Mouse (Mus musculus): ENCODE results near the gene Srebf2.
A peak's percentile ranks its signal among the peaks of the same experiment; 100 is the strongest.

Gene Srebf2

DNA sequence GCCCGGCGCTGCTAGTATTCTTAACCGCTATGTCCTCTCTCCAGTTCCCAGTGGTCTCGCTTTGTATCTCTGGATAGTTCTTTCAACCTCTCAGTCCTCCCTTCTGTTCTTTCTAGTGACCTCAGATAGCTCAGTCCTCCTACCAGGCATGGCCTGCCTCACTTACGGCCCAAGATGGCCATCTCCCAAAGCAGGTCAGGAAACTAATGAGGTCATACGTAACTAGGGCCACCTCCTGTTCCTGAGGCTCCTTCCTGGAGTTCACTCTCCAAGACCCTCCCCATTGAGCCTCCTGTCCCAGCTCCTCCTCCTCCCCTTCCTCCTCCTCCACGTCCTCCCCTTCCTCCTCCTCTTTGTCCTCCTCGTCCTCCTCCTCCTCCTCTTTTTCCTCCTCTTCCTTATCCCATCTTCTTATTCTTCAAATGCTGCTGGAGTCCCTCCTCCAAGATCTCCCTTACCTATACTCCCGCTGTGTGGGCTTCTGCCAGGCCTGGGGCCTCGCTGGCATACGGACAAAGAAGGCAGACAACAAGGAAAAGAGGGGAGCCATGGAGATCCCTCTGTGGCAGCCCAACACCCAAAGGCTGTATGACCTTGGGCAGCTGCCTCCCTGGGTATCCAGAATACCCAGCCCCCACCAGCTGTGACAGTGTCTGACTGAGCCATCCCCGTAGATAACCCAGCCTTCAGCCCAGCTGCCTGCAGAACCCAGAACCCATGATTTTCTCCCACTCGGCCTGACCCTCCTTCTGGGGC, 62.5 kb downstream of the Srebf2 start:
- no peak for DNase-seq

DNA sequence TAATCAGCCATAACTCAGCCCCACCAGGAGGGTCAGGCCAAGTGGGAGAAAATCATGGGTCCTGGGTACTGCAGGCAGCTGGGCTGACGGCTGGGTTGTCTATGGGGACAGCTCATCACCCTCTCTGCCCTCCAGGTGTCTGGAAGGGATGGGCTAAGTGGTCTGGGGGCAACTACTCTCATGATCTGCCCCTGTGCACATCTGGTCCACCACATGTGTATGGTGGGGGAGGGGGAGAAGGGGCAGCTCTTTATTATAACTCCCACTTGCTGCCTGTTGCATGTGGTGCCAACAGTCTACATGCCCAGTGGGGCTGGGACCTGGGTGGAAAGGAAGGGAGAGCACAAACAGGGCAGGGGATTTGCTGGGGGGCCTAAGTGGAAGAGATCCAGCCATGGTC, 63.8 kb downstream of the Srebf2 start:
- no peak for DNase-seq

DNA sequence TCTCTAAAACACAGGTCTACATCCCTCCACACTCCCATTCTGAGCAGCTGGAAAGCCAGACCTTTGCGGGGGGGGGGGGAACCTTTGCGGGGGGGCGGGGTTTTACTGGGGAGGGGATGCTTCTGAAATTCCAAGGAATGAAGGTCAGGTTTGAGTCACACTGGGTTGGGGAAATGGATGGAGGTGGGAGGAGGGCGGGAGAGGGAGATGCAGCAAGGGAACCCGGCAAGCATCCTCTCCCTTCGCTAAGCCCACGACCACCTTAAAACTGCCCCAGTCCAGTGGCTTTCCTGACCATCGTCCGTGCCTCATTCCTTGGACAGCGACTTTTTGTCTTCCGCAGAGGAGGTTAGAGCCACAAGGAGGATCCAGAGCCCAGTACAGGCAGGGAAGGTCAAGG, 64.3 kb downstream of the Srebf2 start:
- no peak for DNase-seq

DNA sequence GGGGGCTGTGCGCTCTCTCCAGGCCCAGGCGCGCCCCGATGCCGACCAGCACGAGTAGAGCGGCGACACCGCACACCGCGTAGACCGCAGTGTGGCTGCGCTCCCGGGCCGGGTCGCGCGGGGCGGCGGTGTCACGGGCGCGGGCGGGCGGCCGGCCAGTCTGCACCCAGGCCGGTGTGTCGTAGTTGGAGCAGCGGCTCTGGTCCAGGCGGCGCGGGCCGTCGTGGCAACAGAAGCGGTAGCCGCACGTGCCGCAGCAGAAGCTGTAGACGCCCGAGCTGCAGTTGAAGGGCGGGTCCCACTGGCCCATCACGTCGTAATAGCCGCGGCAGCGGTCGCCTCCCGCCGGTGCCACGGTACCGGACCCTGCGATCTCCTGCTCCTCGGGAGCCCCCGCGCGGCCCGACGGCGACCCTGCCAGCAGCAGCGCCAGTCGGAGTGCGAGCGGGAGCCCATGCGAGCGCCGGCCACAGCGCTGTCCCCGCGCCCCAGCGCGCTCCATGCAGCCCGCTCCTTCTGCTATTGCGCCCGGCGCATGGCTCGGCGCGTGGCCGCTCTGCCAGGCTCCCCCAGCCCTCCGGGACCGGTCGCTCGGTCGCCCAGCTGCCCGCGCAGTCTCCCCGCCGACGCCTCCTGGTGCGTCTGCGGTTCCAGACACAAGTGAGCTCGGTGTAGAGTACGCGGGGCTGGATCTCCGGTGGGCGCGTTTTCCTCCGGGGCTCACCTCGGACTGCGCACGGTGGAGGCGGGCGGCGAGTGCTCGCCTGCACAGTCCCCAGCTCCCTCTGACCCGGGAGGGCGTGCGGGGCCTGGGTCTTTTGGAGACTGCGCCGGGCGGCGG, 65.2 kb downstream of the Srebf2 start:
- peak; percentile 49 to 58 for DNase-seq

DNA sequence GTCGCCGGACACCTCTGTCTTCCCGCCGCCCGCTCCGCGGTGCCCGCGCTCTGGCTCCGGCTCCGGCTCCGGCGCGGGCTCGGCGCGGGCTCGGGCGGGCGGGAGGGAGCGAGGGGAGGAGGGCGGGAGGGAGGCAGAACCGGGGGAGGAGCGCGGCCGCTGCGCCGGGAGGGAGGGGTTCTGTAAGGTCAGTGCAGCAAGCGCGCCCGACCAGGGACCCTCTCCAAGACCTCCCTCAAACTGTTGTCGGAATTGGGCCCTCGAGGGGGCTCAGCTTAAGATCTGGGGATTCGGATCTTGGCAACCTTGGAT, 65.7 kb downstream of the Srebf2 start, which contains the start of gene Shisa8:
Shisa8 (minus strand) TSS at position 64 of the 312 bp plus-strand sequence.
- DNase-seq: no peak

DNA sequence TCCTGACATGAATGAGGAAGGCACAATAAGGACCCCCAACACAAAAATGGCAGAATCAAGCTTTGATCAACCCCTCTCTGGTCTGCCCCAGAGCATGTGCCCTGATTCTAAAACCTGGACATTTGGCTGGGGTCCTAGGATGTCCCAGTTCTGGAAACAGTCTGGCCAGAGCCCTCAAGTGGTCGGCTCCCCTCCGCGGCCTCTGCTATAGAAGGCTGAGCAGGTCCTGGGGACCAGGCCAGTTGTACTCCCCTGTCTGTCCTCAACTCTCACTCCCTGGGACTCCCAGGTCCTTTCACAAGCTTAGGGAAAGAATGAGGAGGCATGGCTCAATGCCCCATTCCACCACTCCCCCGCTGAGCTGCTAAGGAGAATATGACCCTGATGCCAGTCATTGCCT, 66.2 kb downstream of the Srebf2 start:
- no peak for DNase-seq

DNA sequence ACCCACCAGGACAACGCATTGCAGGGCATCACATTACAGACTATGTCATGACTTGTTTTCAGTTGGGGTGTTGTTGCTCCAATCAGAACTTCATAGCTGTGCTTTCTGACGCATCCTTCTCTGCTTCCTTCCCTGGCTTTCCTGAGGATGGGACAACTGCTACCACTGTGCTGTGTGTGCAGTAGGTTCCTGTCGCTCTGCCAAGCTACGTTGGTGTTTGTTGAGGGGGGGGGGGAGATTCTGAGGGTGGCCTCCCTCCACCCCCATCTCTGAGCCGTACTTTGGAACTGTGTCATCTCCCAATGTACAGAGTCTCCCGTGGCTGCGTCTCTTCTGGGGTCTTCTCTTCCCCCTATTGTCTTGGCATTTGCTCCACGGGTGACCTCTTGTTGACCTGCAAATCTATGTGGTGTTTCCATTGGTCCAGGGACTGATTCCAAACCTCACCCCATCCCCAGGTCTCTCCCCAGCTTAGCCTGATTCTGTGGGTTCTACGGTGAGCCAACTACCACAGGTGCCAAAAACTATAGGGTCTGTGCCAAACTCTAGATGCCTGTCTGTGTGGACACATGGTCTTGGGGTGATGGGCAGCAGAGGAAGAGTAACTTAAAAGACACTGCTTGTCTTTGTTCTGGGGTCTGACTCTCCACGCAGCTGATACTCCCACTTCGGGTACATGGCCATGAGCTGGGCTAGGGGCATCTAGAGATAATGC, 68.5 kb downstream of the Srebf2 start:
- no peak for DNase-seq

DNA sequence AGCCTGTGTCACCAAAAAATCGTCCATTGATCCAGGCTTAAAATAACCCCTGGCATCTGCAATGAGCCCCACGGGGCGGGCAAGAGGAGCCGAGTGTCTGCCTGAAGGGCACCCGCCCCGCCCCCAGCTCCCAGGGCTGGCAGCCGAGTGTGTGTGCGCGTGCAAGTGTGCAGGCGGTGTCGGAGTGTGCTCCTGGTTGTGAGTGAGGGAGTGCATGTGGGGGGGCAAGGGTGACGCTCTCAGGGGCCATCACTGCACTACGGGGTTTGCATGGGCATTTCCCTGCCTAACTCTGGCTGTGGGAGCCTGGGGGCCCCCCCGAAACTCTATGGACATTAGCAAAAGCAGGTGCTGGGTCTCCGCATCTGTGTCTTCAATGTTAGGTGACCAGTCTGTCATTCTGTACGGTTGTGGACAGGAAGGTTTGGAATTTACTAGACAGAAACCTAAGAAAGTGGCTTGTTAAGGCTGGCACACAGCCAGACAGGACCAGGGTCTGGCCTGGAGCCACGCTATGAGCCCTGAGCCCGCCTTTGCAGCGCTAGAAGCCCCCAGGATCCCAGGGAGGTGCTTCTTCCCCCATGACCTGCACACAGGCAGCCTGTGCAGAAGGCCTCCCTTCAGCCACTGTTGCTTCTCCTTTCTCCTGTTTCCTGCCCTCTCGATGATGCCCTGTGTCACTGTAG, 69.3 kb downstream of the Srebf2 start:
- no peak for DNase-seq

DNA sequence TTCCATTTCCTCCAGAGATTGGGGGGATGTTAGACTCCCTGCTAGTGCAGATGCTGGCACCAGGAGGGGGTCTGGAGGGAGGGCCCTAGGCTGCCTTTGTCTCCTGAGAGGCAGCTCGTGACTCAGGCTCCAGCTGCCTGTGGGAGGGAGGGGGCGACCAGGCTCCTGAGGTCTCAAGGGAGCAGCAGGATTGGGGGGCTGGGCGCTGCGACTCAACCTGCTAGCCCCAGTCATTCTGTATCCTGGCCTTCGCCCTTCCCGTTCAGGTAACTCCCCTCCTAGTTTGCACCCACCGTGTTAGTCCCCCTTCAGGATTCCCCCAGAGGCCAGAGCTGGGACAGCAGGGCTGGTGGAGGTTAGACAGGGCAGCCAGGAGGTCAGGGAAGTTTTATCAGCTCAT, 70.1 kb downstream of the Srebf2 start:
- DNase-seq: peak; percentile 52 to 54

DNA sequence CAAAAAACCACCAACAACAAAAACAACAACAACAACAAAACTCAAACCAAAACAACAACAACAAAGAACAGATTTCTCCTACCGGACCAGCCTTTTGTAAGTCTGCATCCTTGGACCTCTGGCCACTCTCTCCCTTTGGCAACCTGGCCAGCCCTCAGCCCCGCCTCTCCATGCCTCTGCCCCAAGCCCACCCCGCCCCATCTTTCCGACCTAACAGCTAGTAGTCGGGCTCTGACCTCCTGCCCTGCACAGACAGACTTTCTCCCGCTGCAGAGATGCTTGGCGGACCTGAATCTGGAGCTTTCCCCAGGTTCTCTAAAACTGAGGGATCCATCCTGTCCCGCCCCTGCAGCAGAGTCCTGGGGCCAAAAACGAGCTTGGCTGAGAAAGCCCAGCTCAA, 71.0 kb downstream of the Srebf2 start:
- no peak for DNase-seq

DNA sequence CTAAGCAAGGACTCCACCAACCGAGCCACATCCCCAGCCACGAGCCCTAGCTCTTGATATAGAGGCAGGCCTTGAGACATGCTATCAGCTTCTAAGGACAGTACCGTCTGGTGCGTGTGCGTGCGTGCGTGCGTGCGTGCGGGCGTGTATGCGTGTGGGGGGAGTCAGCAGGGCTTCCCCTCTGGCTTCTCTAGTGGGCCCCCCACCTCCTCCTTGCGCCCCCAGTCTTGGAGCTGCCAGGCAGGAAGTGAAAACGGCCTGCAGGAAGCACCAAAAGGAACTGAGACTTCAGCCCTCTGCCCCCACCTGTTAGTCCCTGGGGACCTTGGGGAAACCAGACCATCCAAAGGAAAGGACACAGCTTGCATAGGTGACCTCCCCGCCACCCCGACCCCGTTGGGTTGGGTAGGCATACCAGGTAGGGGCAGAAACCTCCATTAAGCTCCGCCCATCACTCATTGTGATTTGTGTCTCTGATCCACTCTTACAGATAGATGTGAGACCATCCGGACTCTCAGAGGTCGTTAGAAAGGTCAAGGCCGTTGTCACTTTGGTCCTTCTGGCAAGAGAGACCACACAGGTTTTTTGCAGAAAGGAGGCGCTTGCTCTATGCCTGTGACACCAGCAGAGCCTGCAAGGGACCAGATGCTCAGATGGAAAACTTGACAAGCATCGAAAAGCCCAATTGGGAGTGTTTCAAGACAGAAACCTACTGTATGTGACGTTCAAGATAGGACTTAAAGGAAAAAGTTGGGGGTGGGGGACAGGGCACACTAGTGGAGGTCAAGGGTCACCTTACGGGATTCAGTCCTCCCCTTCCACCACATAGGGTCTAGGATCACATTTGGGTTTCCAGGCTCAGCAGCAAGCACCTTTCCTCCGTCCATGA, 72.0 kb downstream of the Srebf2 start:
- DNase-seq: peak; percentile 86 to 89

DNA sequence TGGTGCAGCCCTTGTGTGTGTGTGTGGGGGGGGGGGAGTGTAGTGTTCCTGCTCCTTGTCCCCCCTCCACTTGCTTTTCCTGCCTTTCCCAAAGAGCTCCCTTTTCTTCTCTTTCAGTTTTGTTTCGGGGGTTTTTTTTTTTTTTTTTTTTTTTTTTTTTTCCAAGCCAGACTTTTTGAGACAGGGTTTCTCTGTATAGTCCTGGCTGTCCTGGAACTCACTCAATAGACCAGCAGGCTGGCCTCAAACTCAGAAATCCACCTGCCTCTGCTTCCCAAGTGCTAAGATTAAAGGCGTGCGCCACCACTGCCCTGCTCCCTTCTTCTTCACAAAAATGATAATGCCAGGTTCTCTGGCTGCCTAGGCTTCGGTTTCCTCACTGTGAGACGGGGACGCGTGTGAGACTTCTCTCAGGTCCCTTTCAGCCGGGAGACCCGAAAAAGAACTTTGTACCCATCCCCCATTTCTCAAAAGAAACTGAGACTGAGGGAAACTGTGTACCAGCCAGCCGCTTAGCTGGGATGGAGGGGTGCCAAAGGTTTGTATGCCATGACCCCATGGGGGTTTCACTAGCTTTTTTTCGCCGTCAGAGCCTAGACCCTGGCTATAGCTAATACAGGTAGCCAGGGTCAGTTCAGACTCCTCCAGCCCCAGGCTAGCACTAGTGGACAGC, 73.2 kb downstream of the Srebf2 start:
- DNase-seq: no peak

DNA sequence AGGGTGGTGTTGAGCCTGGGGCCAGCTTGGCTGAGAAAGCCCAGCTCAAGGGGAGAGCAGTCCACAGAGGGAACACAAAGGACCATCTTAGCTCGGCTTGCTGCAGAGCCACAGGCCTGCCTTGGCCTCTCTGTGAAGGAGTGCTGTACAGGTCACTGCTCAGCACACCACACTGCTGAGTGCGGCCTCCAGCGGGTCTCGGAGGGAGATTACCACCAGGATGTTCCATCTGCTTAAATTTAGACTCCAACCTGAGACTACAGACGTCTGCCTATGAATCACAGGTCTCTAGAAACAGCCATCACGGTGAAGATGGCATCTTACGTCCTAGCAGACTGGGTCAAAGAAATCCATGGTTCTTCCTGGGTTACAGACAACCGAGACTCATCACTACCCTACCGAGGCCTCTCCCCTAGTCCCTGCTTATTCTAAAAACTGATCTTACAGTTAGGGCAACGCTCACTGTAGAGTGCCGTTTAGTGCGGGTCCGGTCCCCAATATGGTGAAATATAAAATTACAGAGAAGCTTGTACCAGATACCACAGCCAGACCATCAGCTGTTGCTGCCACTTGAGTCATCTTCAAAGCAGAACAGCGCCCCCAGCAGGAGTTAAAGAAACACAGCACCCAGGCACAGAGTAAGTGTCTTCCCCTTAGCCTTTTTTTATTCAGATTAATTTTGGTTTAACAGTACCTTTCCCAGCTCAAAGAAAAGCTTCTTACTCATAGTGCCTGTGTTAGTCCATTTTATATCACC, 74.3 kb downstream of the Srebf2 start:
- peak; percentile 67 to 71 for DNase-seq

DNA sequence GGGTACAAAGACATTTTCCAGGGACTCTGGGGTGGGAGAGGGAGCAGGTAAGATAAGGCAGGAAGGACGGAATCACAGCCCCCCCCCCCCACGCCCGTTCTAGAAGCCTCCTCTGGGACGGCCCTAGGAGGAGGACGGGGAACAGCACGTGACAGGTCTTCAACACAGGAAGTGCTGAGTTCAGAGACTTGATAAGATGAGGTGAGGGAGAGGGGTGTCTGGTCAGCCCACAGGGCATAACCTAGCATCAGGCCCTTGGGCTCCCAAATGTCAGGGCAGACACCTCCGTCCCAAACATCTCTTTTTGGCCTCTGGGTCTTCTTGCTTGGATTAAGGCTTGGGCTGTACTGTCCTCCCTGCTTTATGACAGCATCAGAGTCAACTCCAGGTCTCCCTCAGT, 76.3 kb downstream of the Srebf2 start:
- DNase-seq: no peak

DNA sequence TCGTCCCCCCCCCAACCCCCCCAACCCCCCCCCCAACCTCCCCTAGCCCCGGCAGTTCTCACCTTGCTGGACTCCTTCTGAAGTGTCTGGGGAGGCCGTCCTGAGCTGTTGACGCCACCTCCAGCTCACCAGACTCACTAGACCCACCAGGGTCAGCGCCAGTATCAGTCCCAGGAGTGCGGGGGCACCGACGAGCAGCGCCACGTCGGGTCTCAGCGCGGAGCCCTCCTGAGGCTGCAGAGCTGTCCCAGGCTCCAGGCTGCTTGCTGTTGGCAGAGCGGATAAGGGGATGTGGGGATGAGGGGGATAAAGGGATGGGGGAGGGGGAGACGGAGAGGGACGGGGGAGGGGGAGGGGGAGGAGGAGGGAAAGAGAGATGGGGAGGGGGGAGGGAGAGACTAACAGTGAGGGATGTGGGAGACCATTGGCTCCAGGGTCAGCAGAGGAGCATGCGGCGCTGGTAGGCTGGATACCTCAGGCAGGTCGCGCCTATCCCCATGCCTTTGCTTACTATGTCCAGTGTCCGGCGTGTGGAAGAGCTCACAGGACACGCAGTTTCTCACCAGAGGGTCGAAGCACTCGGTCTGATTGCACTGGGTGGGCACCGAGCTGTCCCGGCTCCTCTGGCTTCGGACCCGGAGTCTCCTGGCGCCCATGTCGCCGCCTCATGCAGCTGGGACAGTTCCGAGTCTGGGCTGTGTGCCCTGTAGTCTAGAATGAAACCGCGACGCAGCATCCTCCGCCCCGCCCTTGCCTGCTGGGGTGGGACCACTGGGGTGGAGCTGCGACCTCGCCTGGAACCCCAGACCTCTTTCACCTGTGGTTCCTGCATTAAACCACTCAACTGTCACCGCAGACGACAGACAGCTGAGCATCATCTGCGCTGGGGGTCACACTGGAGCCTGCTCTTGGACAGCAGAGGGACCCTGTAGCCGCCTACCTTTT, 76.9 kb downstream of the Srebf2 start, which contains the start of gene Tnfrsf13c:
Tnfrsf13c (minus strand) TSS at position 713 of the 945 bp plus-strand sequence.
- DNase-seq: peak; percentile 87 to 92

DNA sequence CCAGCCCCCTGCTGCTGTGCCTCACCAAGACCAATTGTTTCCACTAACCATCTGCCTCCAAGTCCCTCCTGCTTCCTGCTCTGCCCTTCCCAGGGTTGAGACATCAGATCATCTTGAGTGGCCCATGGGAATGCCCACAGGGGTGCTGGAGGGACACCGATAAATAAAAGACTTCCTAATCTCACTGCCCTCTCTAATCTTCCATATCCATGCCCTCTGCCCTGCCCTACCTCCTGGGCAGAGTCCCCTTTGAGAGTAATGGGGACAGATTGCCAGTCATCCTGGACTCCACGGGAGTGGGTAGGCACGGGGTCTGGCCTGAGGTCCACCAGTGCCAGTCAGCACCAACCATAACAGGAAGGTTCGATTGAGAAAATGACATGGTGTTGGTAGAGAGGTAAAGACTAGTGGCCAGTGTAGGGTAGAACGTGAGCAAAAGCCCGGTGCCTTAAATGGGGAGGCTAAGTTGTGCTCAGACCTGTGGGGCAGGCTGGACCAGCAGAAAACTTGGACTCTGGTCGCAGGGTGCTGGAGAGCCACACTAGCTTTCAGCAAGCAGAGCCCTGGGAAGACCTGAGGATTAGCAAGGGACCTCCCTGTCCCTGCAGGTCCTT, 77.7 kb downstream of the Srebf2 start:
- DNase-seq: no peak

DNA sequence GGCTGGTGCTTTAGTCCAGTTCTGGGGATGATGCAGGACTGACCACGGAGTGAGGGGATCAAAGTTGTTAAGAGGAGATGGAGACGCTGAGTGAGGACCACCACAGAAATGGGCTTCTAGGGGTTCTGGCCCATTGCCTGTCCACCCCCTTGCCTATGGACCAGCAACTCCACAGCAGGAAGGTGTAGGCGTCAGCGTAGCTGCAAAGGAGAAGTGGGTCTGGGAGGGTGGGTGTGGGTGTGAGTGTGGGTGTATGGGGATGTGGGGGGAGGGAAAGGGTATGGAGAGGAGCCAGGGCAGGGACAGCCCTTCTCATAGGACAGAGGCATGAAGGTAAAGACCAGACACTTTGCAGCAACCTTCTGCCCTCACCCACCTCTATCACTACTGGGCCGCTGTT, 78.8 kb downstream of the Srebf2 start:
- no peak for DNase-seq

DNA sequence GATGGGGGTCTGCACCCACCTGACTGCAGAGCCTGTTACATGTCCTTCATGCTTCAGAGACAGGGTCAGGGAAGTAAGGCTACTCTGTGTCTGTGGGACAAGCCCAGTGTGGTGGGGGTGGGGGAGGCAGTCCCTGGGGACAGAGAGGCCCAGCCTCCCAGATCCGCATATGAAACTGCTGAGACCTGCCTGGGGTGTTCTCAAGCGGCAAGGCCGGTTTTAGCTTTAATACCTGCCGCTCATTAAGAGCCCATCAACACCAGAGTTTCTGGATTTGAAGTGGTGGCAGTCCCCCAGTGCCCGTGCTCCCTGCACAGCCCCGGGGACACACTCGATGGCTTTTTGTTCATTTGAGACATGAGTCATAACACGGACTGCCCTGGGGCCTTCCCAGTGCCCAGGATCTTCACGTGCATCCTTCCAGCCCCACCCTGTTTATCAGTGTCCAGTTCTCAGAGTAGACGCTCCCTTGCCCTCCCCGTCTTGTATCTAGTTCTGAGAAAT, 82.6 kb downstream of the Srebf2 start:
- peak; percentile 66 to 72 for DNase-seq

Data from B cell, adult 2 months (primary cell).